7 mouse cellular contexts compared by ENCODE assay signal in genomic region chr1:159966286-159966685, GRCm38 (mm10).
DNase-seq lines count a peak whose midpoint lies in the region; ATAC-seq and TF ChIP-seq lines count a peak whose summit lies in the region.
"Not testable (repeated sequence)": the region's sequence is repeated elsewhere in the genome, so short reads cannot be mapped to it uniquely, and the experiment has no call there.

No protein-coding gene starts in this region.

- DNase-seq in NIH3T3 (ENCODE audit: low read depth) (peak; percentile 70), adipocyte (ENCODE audit: low spot score) (peak; percentile 54)
- DNase-seq in heart, adult 18-20 months = peak; percentile 20 to 34
- DNase-seq in heart, adult 8-10 months (ENCODE audit: low spot score) = peak; percentile 7
- peak; percentile 17 for DNase-seq in liver, adult 2 months (ENCODE audit: extremely low read depth, low read depth, low spot score)
- DNase-seq in lung, postnatal 36 days = peak; percentile 9

- not testable (repeated sequence) for H3K79me2 ChIP-seq in liver, adult 2 months (ENCODE audit: control insufficient read depth, insufficient read depth, low read length)

- not testable (repeated sequence) for H3K9ac ChIP-seq in embryonic facial prominence, embryonic 13.5 days; liver, adult 2 months (ENCODE audit: low read depth, low read length)

- TF ChIP-seq POLR2A in liver, adult 2 months (IDR thresholded peaks at IDR 0.05; ENCODE audit: extremely low read depth, insufficient read depth, low read length) = not testable (repeated sequence)

- H3K27ac ChIP-seq in embryonic facial prominence, embryonic 13.5 days = peak overlapping the region; percentile 11; the same call in 1 of the 2 replicates
- not testable (repeated sequence) for H3K27ac ChIP-seq in liver, adult 2 months (replicated peaks; ENCODE audit: insufficient read depth, low read depth, low read length)

- ATAC-seq in embryonic facial prominence, embryonic 13.5 days (ENCODE audit: insufficient number of reproducible peaks, insufficient read depth, low FRiP score, low TSS enrichment, low read depth) = not testable (repeated sequence)

- H3K4me2 ChIP-seq in embryonic facial prominence, embryonic 13.5 days = not testable (repeated sequence)

- H3K36me3 ChIP-seq in embryonic facial prominence, embryonic 13.5 days; liver, adult 2 months (ENCODE audit: control insufficient read depth, insufficient read depth, low read length): not testable (repeated sequence)

- not testable (repeated sequence) for H3K27me3 ChIP-seq in embryonic facial prominence, embryonic 13.5 days; liver, adult 2 months (ENCODE audit: control insufficient read depth, insufficient read depth, low read length)

- not testable (repeated sequence) for H3K9me3 ChIP-seq in embryonic facial prominence, embryonic 13.5 days

- H3K4me1 ChIP-seq in embryonic facial prominence, embryonic 13.5 days; liver, adult 2 months (ENCODE audit: control insufficient read depth, insufficient read depth, low read length): not testable (repeated sequence)

- not testable (repeated sequence) for H3K4me3 ChIP-seq in embryonic facial prominence, embryonic 13.5 days; liver, adult 2 months (ENCODE audit: insufficient read depth, low read depth, low read length)

- TF ChIP-seq CTCF in liver, adult 2 months (IDR thresholded peaks at IDR 0.05; ENCODE audit: low read depth, low read length) = not testable (repeated sequence)

Comparison
In these comparisons a context has a peak if more than half of its experiments do, and no peak if none do; other contexts are left out.
1. DNase-seq: peak in every context shown above with its lines; median percentile 70 in NIH3T3; 54 in adipocyte; 27 in heart, adult 18-20 months; 17 in liver, adult 2 months; 9 in lung, postnatal 36 days; 7 in heart, adult 8-10 months.